Mouse (Mus musculus) CD8-positive naive resting alpha-beta T cell, adult 2 months (primary cell): ENCODE data around the gene Zbtb45.

ENCODE experiments used
- DNase-seq, 2 experiments: peaks; one replicate each; pipeline ENCODE4 v3.0.0; 2022; ENCODE audit warnings: low read depth in 2 of 2, low spot score in 2 of 2

Zbtb45 gene

GRCm38 (mm10) chr7:13034148-13034977 is 24.5 kb upstream of the Zbtb45 start, which contains the start of gene Chmp2a:
Chmp2a (minus strand) TSS chr7:13034807.
- DNase-seq: peak; percentile 96

- no peak for DNase-seq
Observed at GRCm38 (mm10) chr7:13033451-13034147, 23.8 kb upstream of the Zbtb45 start.

- no peak for DNase-seq
Observed at GRCm38 (mm10) chr7:13032541-13032940, 22.7 kb upstream of the Zbtb45 start.

- DNase-seq: no peak
Observed at GRCm38 (mm10) chr7:13031983-13032382, 22.1 kb upstream of the Zbtb45 start.

- DNase-seq: no peak
Observed at GRCm38 (mm10) chr7:13031069-13031468, 21.2 kb upstream of the Zbtb45 start.

- DNase-seq: no peak
Observed at GRCm38 (mm10) chr7:13028986-13029385, 19.2 kb upstream of the Zbtb45 start.

GRCm38 (mm10) chr7:13025511-13026112 is 15.8 kb upstream of the Zbtb45 start:
- DNase-seq: no peak

- peak in 1 of 2 experiments; percentile 38 for DNase-seq
Observed at GRCm38 (mm10) chr7:13024805-13025204, 15.0 kb upstream of the Zbtb45 start.

- DNase-seq: peak; percentile 94
Observed at GRCm38 (mm10) chr7:13023928-13024731, 14.3 kb upstream of the Zbtb45 start.

GRCm38 (mm10) chr7:13022773-13023535 is 13.1 kb upstream of the Zbtb45 start:
- no peak for DNase-seq

- DNase-seq: no peak
Observed at GRCm38 (mm10) chr7:13015217-13015616, 5.4 kb upstream of the Zbtb45 start.

- no peak for DNase-seq
Observed at GRCm38 (mm10) chr7:13014275-13014839, 4.5 kb upstream of the Zbtb45 start.

- no peak for DNase-seq
Observed at GRCm38 (mm10) chr7:13013671-13014070, 3.8 kb upstream of the Zbtb45 start.

GRCm38 (mm10) chr7:13009143-13010004 is 460 bp downstream of the Zbtb45 start:
- peak; percentile 90 to 93 for DNase-seq

- no peak for DNase-seq
Observed at GRCm38 (mm10) chr7:13007341-13008092, 2.3 kb downstream of the Zbtb45 start.

GRCm38 (mm10) chr7:13006531-13006930 is 3.3 kb downstream of the Zbtb45 start:
- no peak for DNase-seq

GRCm38 (mm10) chr7:13006011-13006410 is 3.8 kb downstream of the Zbtb45 start:
- no peak for DNase-seq

GRCm38 (mm10) chr7:13003380-13003779 is 6.5 kb downstream of the Zbtb45 start:
- DNase-seq: no peak
